Mouse (Mus musculus) bone marrow macrophage, adult 2 months (primary cell): Measurements from ENCODE around the gene Mdga2. TPM values are rescaled to one million over a fixed set of nuclear protein-coding genes. Genes with fewer than 3 reads are reported as not detected.

Experiments used
- H3K27ac ChIP-seq: 2 replicates; pipeline ENCODE4 v1.5.1; 2012; ENCODE audit warnings: low read depth, low read length; ENCODE audit not compliant: insufficient read depth
- H3K4me1 ChIP-seq: 2 replicates; pipeline ENCODE4 v1.6.1; 2012; ENCODE audit warnings: low read length; ENCODE audit not compliant: control insufficient read depth, insufficient read depth
- H3K4me3 ChIP-seq: 2 replicates; pipeline ENCODE4 v1.5.1; 2012; ENCODE audit warnings: mild to moderate bottlenecking, low read length, moderate library complexity; ENCODE audit not compliant: insufficient read depth
- CTCF ChIP-seq: IDR thresholded peaks from 2 replicates; pipeline ENCODE4 v1.5.1; 2012; ENCODE audit warnings: low read depth, mild to moderate bottlenecking, low read length, moderate library complexity
- POLR2A ChIP-seq: IDR thresholded peaks from 2 replicates; pipeline ENCODE4 v1.6.1; 2012; ENCODE audit warnings: mild to moderate bottlenecking, low read depth, low read length, borderline replicate concordance
- polyA plus RNA-seq: library from polyadenylated mRNA; stranded (reverse); fragments of >200 nt; gene quantifications from 2 replicates; pipeline ENCODE4 v1.2.4, GENCODE M21; 2012; ENCODE audit not compliant: missing spikeins, insufficient read depth, insufficient read length

The Mdga2 gene
- polyA plus RNA-seq, 1 experiment = not detected

DNA sequence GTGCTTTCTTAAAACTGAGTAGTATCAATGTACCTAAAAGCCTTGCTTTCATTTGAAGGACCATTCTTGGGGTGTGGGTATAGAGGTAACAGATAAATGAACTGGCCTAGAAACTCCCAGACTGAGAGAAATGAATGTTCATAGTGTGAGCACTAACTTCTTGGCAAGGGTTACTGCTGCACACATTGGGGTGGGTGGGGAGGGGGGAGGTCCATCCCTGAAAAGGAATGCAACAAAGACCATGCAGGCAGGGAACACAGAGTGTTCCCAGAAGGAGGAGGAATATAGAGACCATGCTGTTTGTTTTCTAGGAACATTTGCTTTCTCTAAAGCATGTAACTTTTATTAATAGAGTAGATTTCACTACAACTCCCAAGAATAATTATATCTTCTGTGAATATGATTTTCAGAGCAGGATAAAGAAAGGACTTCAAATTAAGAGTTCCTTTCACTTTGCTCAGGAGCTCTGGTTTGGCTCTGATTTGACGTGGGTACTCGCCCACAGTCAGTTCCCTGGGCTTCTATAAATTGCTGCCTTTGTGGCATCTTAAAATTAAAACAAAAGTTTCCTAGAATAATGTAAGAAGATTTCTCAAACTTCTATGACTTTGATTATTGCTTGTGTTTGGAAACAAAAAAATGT, 666.0 kb downstream of the Mdga2 start:
- no peak for TF ChIP-seq POLR2A
- no peak for TF ChIP-seq CTCF
- Histone ChIP-seq H3K4me1 (no peaks in the 10 kb centered on the region), H3K4me3 (no peak overlapping the region), H3K27ac (no peak overlapping the region)

DNA sequence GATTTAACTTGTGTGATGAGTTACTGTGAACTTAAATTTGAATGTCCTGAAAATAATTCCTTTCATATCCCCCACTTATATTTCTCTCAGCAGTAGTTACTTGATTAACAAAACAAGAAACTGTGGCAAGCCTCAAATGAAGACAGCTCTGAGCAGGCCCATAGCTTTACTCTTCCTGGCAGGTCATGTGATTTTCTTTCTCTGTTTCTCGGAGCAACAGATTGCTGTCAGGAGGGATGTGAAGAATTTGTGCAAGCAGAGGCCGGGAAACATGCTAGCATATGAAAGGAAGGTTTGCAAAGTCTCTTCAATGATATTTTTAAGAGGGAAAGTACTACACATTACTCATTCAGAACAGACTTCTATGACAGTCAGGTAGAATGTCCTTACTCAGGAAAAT, 697.4 kb downstream of the Mdga2 start:
- Histone ChIP-seq H3K27ac (no peak overlapping the region), H3K4me1 (no peaks in the 10 kb centered on the region), H3K4me3 (no peak overlapping the region)
- no peak for TF ChIP-seq CTCF
- no peak for TF ChIP-seq POLR2A

DNA sequence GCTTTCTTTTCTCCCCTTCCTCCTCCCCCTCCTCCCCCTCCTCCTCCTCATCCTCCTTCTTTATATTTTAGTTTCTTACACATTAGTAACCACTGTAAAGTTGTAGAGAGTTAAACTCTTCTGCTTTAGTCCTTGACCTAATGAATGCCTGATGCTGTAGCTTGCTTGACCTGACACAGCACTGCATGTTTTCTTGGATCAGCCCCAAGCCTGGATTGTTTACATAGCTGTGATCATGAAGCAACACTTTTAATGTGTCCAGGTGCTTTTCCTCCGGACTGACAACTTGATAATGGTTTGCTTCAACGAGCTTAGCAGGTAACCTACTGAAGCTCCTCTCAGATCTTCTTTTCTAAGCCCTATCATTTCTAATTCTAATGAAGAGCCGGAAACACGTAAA, 723.1 kb downstream of the Mdga2 start:
- TF ChIP-seq POLR2A (no peak), CTCF (no peak)
- no peaks in the 10 kb centered on the region for H3K4me1 ChIP-seq
- no peak overlapping the region for H3K27ac ChIP-seq
- H3K4me3 ChIP-seq = no peak overlapping the region

DNA sequence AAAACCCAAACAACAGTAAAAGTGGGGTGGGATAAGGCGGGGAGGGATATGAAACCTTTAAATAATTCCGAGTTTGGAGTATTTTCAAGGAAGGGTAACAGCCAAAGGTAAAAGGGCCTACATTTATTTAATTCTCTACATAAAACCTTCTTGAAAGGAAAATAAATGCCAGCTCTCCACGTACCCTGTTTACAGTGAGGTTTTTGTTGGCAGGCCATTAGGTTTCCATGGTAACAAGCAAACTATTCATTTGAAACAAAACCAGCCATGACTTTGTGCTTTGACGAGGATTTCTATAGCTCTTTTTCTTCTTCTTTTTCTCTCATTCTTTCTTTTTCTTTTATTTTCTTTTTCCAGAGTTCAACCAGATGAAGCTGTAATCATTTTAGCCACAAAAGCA, 751.5 kb downstream of the Mdga2 start:
- TF ChIP-seq CTCF (no peak), POLR2A (no peak)
- Histone ChIP-seq H3K4me3 (no peak overlapping the region), H3K27ac (no peak overlapping the region), H3K4me1 (no peaks in the 10 kb centered on the region)

DNA sequence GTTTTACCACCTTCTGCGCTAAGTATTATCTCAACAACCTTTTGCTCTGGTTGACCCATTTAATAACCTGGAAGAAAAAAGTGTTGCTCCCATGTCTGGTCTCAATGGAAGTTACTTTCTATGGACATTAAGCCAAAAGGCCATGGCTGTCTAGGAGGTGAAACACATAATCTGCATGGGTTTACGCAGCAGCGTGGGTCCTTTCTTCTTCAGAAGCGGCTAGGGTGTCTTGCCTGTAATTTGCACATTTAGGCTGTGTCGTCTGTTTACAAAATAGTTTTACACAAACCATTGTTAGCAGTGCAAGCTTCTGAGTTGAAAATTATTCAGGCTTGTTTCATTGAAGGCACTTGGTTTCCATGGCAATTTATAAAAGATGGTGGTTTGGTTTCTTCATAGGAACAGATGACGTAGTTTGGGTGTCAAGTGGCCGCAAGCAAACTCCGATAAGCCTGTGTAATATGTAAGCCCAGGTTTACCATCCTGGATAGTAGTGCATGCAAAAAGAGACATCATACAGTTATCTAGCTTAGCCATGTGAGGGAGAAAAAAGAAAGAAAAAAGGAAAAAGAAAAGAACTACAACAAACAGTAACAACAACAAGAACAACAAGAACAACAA, 752.0 kb downstream of the Mdga2 start:
- H3K27ac ChIP-seq = no peak overlapping the region
- TF ChIP-seq CTCF (no peak), POLR2A (no peak)
- H3K4me1 ChIP-seq = no peaks in the 10 kb centered on the region
- no peak overlapping the region for H3K4me3 ChIP-seq

DNA sequence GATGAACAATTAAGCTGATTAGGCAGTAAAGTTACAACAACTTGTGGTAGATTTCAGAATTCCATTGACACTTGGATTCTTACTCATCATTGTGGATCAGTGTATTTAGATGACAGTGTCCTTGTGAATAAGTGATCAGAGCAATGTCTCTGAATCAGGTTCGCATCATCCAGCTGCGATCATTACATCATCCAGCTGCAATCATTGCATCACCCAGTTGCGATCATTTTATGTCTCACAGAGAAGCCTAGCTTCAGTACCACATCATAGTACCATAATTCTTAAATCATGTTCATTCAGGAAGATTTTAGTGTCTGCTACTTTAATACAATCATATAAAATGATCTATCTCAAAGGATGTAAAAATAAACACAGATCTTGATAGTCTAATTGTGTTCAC, 756.8 kb downstream of the Mdga2 start:
- TF ChIP-seq POLR2A = no peak
- no peak for TF ChIP-seq CTCF
- H3K4me3 ChIP-seq = no peak overlapping the region

DNA sequence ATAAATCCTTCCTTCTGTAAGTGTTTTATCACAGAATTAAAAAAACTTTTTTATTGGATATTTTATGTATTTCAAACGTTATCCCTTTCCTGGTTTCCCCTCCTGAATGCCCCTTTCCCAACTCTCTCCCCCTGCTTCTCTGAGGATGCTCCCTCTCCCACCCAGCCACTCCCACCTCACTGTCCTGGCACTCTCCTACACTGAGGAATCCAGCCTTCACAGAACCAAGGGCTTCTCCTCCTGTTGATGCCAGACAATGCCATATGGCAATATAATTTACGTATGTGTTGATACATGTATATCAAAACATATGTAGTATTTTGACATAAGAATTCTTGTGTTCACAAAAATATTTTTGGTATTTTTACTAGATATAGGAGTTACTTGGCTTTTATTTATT, 779.0 kb downstream of the Mdga2 start:
- Histone ChIP-seq H3K4me1 (no peaks in the 10 kb centered on the region), H3K27ac (no peak overlapping the region), H3K4me3 (no peak overlapping the region)
- TF ChIP-seq POLR2A = no peak
- TF ChIP-seq CTCF = no peak

More for the DNA sequence above, 756.8 kb downstream of the Mdga2 start:
- Histone ChIP-seq H3K27ac (no peak overlapping the region), H3K4me1 (no peaks in the 10 kb centered on the region)
